Mouse (Mus musculus) testis, adult 2 months (tissue): ENCODE measurements at regions not wholly inside any gene's neighbourhood (a gene's known extent, or its start where the extent isn't known, plus 50 kb on each side); places are given as distances from the start of the nearest gene placed in this dataset.

Experiments
- CTCF ChIP-seq: fragments of 200-500 bp; IDR thresholded peaks from 2 replicates; pipeline ENCODE4 v1.5.1; 2012; ENCODE audit warnings: low read depth, mild to moderate bottlenecking, inconsistent platforms, low read length, moderate library complexity; ENCODE audit not compliant: control insufficient read depth, insufficient read depth, insufficient replicate concordance
- POLR2A ChIP-seq: fragments of 200-500 bp; IDR thresholded peaks from 2 replicates; pipeline ENCODE4 v1.6.1; 2012; ENCODE audit warnings: low read depth, mild to moderate bottlenecking, inconsistent platforms, low read length, moderate library complexity; ENCODE audit not compliant: control insufficient read depth

- no peak for TF ChIP-seq CTCF
- TF ChIP-seq POLR2A: no peak
These were observed 725.4 kb downstream of the Kcnj2 start for GRCm38 (mm10) chr11:111791267-111791926.
